Mouse (Mus musculus): ENCODE results near the gene Tsc22d3. TPM values are rescaled to one million over a fixed set of nuclear protein-coding genes. Genes with fewer than 3 reads are reported as not detected.

Gene Tsc22d3
- polyA plus RNA-seq, 1 experiment from 2014 or later: 223 TPM

DNA sequence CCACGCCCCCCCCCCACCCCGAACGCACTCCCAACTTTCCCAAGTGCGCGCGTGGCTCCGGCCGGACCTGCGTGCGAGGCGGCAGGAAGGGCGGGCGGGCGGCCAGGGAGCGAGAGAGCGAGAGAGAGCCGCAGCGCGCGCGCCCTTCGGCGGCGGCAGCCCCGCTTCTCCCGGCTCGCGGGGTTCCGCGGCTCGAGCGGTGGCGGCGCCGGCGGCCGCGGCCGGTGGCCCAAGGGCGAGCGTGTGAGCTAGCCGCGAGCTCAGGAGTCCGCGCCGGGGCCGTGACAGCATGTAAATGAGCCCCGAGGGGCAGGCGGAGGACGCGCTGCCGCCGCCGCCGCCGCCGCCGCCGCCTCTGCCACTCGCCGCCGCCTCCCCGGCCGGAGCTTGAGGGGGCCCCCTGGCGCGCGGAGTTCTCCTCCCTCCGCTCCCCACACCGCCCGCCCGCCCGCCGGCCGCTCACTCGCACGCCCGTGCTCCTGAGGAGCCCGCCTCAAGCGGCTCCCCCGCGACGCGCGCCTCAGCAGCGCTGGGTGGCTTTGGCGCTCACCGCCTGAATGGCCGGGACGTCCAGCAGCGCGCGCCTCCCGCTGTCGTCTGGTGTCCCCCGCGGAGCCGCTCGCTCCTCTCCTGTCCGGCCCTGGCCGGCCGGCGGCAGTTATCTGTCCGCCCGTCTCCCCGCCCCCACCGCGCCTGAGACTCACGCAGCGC lies 1.5 kb downstream of the Tsc22d3 start:
- 6% methylated on average over 37 of the region's 109 CpGs for WGBS
- H3K4me1 ChIP-seq (ENCODE audit: control insufficient read depth, insufficient read depth, low read length): no peaks in the 10 kb centered on the region
- H3K27ac ChIP-seq (ENCODE audit: low read length): peak overlapping the region; percentile 77
- peak overlapping the region; percentile 75 for H3K9ac ChIP-seq (ENCODE audit: low read length)
- 0 out of 2 replicates have a peak, but pooled peaks cover 2% of the 10 kb centered on the region for H3K27me3 ChIP-seq (ENCODE audit: control insufficient read depth, insufficient read depth, low read length)
- no peaks in the 10 kb centered on the region; the same call in 1 of the 2 replicates for H3K9me3 ChIP-seq (replicated peaks; ENCODE audit: control insufficient read depth, low read length)
- peak overlapping the region; percentile 81 for H3K4me2 ChIP-seq (ENCODE audit: low read depth, low read length)
- H3K4me3 ChIP-seq (ENCODE audit: low read length): peak overlapping the region; percentile 63
- peak; percentile 90 for ATAC-seq (replicated peaks; ENCODE audit: extremely low read depth, insufficient read depth, low FRiP score)
- H3K36me3 ChIP-seq (ENCODE audit: control insufficient read depth, insufficient read depth): no peaks in the 10 kb centered on the region; the same call in 1 of the 2 replicates

GRCm38 (mm10) chrX:140598194-140598849 lies 2.1 kb downstream of the Tsc22d3 start:
- WGBS: 17% methylated on average over 40 of the region's 48 CpGs
- Histone ChIP-seq H3K36me3 (ENCODE audit: control insufficient read depth, insufficient read depth) (no peaks in the 10 kb centered on the region; the same call in 1 of the 2 replicates), H3K4me1 (ENCODE audit: control insufficient read depth, insufficient read depth, low read length) (no peaks in the 10 kb centered on the region), H3K9me3 (replicated peaks; ENCODE audit: control insufficient read depth, low read length) (no peaks in the 10 kb centered on the region; the same call in 1 of the 2 replicates), H3K27me3 (ENCODE audit: control insufficient read depth, insufficient read depth, low read length) (0 out of 2 replicates have a peak, but pooled peaks cover 2% of the 10 kb centered on the region), H3K4me3 (ENCODE audit: low read length) (peak overlapping the region; percentile 63), H3K27ac (ENCODE audit: low read length) (peak overlapping the region; percentile 77), H3K4me2 (ENCODE audit: low read depth, low read length) (peak overlapping the region; percentile 81), H3K9ac (ENCODE audit: low read length) (peak overlapping the region; percentile 75)
- ATAC-seq (replicated peaks; ENCODE audit: extremely low read depth, insufficient read depth, low FRiP score): peak; percentile 47

- peaks cover 2% of the 10 kb centered on the region; the same call in 1 of the 2 replicates for H3K27me3 ChIP-seq (ENCODE audit: control insufficient read depth, insufficient read depth, low read length)
- H3K4me2 ChIP-seq (ENCODE audit: low read depth, low read length): no peak overlapping the region
- H3K9ac ChIP-seq (ENCODE audit: low read length): no peak overlapping the region
- no peak for ATAC-seq (replicated peaks; ENCODE audit: extremely low read depth, insufficient read depth, low FRiP score)
- no peak overlapping the region for H3K4me3 ChIP-seq (ENCODE audit: low read length)
- no peaks in the 10 kb centered on the region; the same call in 1 of the 2 replicates for H3K36me3 ChIP-seq (ENCODE audit: control insufficient read depth, insufficient read depth)
- H3K27ac ChIP-seq (ENCODE audit: low read length): no peak overlapping the region
- no peaks in the 10 kb centered on the region for H3K4me1 ChIP-seq (ENCODE audit: control insufficient read depth, insufficient read depth, low read length)
- WGBS: 80% methylated on average over 3 of the region's 3 CpGs
- no peaks in the 10 kb centered on the region for H3K9me3 ChIP-seq (replicated peaks; ENCODE audit: control insufficient read depth, low read length)
These were observed 9.3 kb downstream of the Tsc22d3 start for GRCm38 (mm10) chrX:140591176-140591575.

GRCm38 (mm10) chrX:140590142-140590541 lies 10.3 kb downstream of the Tsc22d3 start:
- no peak overlapping the region for H3K9ac ChIP-seq (ENCODE audit: low read length)
- no peak overlapping the region for H3K27ac ChIP-seq (ENCODE audit: low read length)
- H3K9me3 ChIP-seq (replicated peaks; ENCODE audit: control insufficient read depth, low read length): no peaks in the 10 kb centered on the region
- H3K4me3 ChIP-seq (ENCODE audit: low read length): no peak overlapping the region
- no peak for ATAC-seq (replicated peaks; ENCODE audit: extremely low read depth, insufficient read depth, low FRiP score)
- H3K4me2 ChIP-seq (ENCODE audit: low read depth, low read length): no peak overlapping the region
- H3K4me1 ChIP-seq (ENCODE audit: control insufficient read depth, insufficient read depth, low read length): no peaks in the 10 kb centered on the region
- no peaks in the 10 kb centered on the region; the same call in 1 of the 2 replicates for H3K36me3 ChIP-seq (ENCODE audit: control insufficient read depth, insufficient read depth)
- peaks cover 6% of the 10 kb centered on the region; the same call in 1 of the 2 replicates for H3K27me3 ChIP-seq (ENCODE audit: control insufficient read depth, insufficient read depth, low read length)
- 72% methylated on average over 2 of the region's 2 CpGs for WGBS

DNA sequence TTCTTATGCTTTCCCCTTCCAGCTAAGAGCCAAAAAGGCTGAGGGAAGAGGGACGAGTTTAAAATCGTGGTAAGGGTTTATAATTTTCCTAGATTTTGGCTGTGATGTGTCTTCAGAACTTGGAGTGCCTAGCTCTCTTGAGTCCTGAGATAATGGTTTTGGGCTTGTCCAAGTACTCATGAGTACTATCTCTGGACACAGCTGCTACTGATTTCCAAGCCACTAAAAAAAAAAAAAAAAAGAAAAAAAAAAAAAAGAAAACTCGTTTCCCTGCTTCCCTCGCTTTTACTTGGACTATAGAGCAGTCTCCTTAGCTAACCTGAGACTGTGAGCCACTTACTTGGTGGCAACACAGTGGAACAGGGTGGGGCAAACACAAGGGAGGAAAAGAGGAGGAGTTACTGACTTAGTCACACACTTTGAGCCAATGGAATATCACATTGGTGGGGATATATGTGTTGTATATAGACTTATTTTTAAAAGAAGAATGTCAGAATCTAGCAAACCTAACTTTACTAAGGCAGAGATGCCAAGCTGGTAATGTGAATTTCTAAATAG lies 11.2 kb downstream of the Tsc22d3 start:
- Histone ChIP-seq H3K9me3 (replicated peaks; ENCODE audit: control insufficient read depth, low read length) (no peaks in the 10 kb centered on the region), H3K4me2 (ENCODE audit: low read depth, low read length) (no peak overlapping the region), H3K27me3 (ENCODE audit: control insufficient read depth, insufficient read depth, low read length) (peaks cover 6% of the 10 kb centered on the region; the same call in 1 of the 2 replicates), H3K36me3 (ENCODE audit: control insufficient read depth, insufficient read depth) (no peaks in the 10 kb centered on the region), H3K4me1 (ENCODE audit: control insufficient read depth, insufficient read depth, low read length) (no peaks in the 10 kb centered on the region), H3K9ac (ENCODE audit: low read length) (no peak overlapping the region), H3K4me3 (ENCODE audit: low read length) (no peak overlapping the region), H3K27ac (ENCODE audit: low read length) (no peak overlapping the region)
- ATAC-seq (replicated peaks; ENCODE audit: extremely low read depth, insufficient read depth, low FRiP score): no peak
- 76% methylated on average over 4 of the region's 4 CpGs for WGBS

GRCm38 (mm10) chrX:140588534-140588933 lies 11.9 kb downstream of the Tsc22d3 start:
- H3K4me2 ChIP-seq (ENCODE audit: low read depth, low read length): no peak overlapping the region
- H3K4me3 ChIP-seq (ENCODE audit: low read length): no peak overlapping the region
- no peaks in the 10 kb centered on the region for H3K9me3 ChIP-seq (replicated peaks; ENCODE audit: control insufficient read depth, low read length)
- H3K9ac ChIP-seq (ENCODE audit: low read length): no peak overlapping the region
- no peak for ATAC-seq (replicated peaks; ENCODE audit: extremely low read depth, insufficient read depth, low FRiP score)
- WGBS: 80% methylated on average over 5 of the region's 5 CpGs
- peaks cover 8% of the 10 kb centered on the region; the same call in 1 of the 2 replicates for H3K27me3 ChIP-seq (ENCODE audit: control insufficient read depth, insufficient read depth, low read length)
- H3K27ac ChIP-seq (ENCODE audit: low read length): no peak overlapping the region
- no peaks in the 10 kb centered on the region for H3K36me3 ChIP-seq (ENCODE audit: control insufficient read depth, insufficient read depth)
- no peaks in the 10 kb centered on the region for H3K4me1 ChIP-seq (ENCODE audit: control insufficient read depth, insufficient read depth, low read length)

DNA sequence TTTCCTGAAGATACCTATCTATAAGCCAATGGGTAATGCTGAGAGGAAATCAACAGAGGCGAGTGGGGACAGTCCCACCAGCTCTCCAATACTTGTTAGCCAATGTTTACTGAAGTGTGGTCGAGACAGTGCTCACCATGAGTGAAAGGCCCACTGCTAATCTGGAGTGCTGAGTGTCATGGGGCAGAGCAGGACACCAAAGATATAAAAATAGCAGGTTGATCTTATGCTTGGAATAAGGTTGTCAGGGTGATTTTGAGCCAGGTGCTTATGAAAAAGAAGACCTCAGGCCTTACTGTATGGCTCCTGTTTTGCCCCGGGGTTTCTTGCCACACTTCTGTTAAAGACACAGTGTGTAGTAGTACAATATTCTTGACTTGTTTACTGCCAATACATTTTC lies 20.0 kb downstream of the Tsc22d3 start:
- peaks cover 7% of the 10 kb centered on the region; the same call in 1 of the 2 replicates for H3K27me3 ChIP-seq (ENCODE audit: control insufficient read depth, insufficient read depth, low read length)
- no peak overlapping the region for H3K4me3 ChIP-seq (ENCODE audit: low read length)
- H3K9ac ChIP-seq (ENCODE audit: low read length): no peak overlapping the region
- H3K27ac ChIP-seq (ENCODE audit: low read length): peak overlapping the region; percentile 18; the same call in 1 of the 2 replicates
- H3K4me2 ChIP-seq (ENCODE audit: low read depth, low read length): no peak overlapping the region
- no peaks in the 10 kb centered on the region; the same call in 1 of the 2 replicates for H3K36me3 ChIP-seq (ENCODE audit: control insufficient read depth, insufficient read depth)
- no peak for ATAC-seq (replicated peaks; ENCODE audit: extremely low read depth, insufficient read depth, low FRiP score)
- WGBS: 35% methylated on average over 3 of the region's 3 CpGs
- no peaks in the 10 kb centered on the region for H3K4me1 ChIP-seq (ENCODE audit: control insufficient read depth, insufficient read depth, low read length)
- no peaks in the 10 kb centered on the region for H3K9me3 ChIP-seq (replicated peaks; ENCODE audit: control insufficient read depth, low read length)

- Histone ChIP-seq H3K4me3 (ENCODE audit: low read length) (no peak overlapping the region), H3K9ac (ENCODE audit: low read length) (no peak overlapping the region), H3K9me3 (replicated peaks; ENCODE audit: control insufficient read depth, low read length) (no peaks in the 10 kb centered on the region), H3K4me1 (ENCODE audit: control insufficient read depth, insufficient read depth, low read length) (no peaks in the 10 kb centered on the region), H3K27me3 (ENCODE audit: control insufficient read depth, insufficient read depth, low read length) (peaks cover 2% of the 10 kb centered on the region), H3K27ac (ENCODE audit: low read length) (no peak overlapping the region), H3K4me2 (ENCODE audit: low read depth, low read length) (no peak overlapping the region), H3K36me3 (ENCODE audit: control insufficient read depth, insufficient read depth) (no peaks in the 10 kb centered on the region; the same call in 1 of the 2 replicates)
- ATAC-seq (replicated peaks; ENCODE audit: extremely low read depth, insufficient read depth, low FRiP score): no peak
- WGBS: 67% methylated on average over 3 of the region's 3 CpGs
These were observed 24.8 kb downstream of the Tsc22d3 start for GRCm38 (mm10) chrX:140575636-140576035.
